Mouse (Mus musculus): Measurements from ENCODE around the gene Cadps.

DNA sequence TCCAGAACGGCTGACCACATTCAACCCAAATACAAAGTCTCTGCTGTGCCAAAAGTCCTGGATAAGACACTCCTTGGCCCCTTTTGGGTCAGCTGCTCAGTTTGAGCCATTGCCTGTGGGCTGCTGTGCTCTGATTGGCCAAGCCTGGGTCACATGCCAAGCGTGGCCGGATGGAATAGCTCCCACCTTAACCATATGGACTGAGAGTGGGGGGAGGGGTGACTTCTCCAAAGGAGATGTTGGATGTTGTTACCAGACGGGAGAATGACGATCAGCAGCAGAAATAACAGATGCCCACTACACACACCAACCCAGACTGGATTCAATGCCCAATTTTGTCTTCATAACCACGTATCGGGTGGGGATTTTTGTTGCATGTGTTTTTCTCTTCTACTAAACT, 488.0 kb downstream of the Cadps start:
- TF ChIP-seq POLR2A (IDR thresholded peaks at IDR 0.05; ENCODE audit: extremely low read depth, insufficient read depth, low read length) (no peak), CTCF (IDR thresholded peaks at IDR 0.05; ENCODE audit: low read depth, low read length) (no peak)
